Mouse (Mus musculus) natural killer cell, adult 2 months (primary cell): ENCODE data around the gene Fndc1.

Experiments
- DNase-seq, 2 experiments: peaks; one replicate each; pipeline ENCODE4 v3.0.0; 2022; ENCODE audit warnings: low spot score in 2 of 2

Fndc1 gene

DNA sequence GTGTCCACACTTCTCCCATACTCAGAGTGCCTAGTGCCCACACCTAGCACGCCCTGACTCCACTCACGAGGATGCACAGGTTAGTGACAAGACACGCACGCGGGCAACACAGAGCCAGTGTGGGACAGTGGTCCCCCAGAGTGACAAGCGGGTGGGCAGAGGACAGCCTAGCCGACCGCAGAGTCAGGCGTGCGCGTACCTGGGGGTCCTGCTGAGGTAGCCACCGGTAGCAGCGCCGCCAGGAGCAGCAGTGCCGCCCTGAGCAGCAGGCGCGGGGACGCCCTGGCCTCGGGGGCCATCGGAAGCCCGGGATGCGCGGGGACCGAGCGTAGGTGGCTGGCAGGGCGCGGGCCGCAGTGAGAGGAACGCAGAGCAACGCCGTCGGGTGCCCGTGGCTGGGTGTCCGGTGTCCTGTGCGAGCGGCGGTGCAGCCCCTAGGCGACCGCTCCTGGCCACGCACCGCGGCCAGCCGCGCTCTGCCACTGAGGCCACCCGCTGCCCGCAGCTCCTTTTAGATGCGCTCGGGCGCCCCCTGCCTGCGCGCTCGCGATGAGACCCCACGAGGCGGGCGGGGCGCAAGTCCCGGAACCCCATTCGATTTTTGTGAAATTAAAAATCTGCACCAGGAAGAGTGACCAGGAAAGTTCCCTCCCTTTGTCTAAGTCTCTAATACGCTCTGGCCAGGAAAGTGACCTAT, at the start of gene Fndc1:
TSS of gene Fndc1 (minus strand) at position 484 of the 697 bp plus-strand sequence.
- DNase-seq = no peak

DNA sequence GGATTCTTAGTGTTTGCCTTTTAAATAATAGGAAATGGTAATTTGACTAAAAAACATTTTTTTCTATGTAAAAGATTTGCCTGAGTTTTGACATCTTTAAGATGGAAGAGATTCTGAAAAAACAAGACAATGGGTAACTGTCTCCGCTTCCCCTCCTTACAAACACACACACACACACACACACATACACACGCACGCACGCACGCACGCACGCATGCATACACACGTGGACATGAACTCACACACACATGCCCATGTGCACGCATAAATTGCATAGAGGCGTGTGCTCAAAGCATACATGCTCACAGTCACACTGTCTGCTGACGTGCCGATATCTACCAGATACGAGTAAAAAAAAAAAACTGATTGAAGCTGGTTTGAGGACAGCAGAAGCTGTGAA, 49.4 kb upstream of the Fndc1 start:
- DNase-seq = no peak

DNA sequence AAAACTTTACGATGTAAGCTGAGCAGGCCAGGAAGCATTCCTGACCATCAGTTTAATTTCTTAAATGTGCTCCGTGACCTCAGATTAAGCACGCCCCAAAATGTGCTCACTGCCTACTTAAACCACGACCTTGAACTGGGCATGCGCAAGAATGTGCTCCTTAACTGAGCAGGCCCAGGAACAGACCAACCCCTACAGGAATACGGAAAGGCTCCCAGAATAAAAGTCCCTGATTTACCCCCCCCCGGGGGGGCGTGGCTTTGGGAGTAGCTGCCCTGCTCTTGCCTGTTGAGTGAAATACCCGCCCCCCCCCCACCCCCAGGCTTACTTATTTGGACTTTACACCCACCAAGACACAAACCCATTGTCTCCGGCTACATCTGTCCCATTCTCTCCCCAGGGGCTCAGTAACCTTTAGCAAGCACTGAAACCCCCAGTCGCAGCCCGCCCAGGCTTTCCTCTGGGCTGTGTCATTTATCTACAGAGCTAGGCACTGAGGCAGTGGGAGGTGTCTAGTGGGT, 48.9 kb upstream of the Fndc1 start:
- DNase-seq = no peak

DNA sequence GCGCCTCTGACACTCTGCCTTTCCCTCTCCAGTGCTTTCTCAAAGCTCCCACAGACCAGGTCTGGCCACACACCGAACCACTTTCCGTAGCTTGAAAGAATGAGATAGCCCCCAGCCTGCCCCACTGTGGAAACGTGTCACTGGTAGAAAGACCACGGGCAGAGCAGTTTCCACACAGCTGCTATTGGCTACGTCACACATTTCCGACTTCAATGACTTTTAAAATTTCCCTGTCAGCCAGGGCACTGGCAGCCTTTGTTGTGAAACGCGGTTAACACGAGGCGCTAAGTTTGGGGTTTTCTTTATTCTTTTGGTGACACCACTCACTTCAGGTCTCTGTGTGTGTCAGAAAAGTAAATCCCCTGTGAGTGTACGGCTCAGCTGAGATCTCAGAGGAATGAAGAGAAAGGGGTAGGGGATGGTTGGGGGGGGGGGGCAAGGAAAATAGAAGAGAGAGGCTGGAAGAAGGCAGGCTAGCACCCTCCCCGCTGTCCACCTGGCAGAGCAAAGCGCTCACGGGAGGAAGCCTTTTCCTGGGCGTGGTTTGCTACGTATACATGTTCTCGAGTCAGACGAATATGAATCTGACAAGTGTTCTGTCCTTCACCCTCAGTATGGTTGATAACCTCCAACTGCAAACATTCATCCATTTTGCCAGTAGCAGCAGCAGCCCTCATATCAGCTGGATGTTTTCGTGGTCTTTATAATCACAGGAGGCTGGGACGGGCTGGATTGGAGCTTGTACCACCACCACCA, 47.9 kb upstream of the Fndc1 start:
- DNase-seq = peak; percentile 85 to 93

DNA sequence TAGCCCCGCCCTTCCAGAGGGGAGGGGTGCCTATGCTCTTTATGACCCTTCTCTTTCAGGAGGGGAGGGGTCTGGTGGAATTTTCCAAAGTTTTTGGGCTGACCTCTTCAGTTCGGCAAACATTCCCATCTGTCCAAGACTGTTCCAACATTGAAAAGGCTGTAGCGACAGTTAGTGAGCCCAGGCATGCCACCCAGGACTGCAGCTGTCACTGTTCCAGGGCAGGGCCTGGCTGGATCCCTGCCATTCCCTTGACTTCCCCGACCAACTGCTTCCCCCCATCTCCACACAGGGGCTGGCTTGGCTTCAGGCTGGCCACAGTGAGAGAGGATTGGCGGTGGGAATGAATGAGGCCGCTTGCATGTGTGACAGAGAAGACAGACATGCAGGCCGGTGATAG, 46.3 kb upstream of the Fndc1 start:
- DNase-seq = no peak

DNA sequence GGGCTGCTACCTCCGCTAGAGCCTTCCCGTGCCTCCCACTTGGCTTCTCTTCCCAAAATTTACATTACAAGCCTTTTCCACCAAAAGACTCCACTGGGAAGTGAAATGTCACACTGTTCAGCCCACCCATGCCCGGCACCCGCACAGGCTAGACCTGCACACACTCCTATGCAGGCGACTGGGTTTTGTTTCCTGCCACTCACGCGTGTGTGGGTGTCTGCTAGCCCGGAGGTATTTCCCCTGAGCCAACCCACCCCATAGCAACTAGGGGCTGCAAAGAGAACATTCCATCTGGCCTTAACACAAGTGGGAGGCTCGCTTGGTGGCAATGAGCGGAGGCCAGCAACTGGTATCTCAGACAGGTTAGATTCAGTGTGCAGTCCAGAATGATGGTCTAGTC, 44.7 kb upstream of the Fndc1 start:
- peak; percentile 43 to 45 for DNase-seq

DNA sequence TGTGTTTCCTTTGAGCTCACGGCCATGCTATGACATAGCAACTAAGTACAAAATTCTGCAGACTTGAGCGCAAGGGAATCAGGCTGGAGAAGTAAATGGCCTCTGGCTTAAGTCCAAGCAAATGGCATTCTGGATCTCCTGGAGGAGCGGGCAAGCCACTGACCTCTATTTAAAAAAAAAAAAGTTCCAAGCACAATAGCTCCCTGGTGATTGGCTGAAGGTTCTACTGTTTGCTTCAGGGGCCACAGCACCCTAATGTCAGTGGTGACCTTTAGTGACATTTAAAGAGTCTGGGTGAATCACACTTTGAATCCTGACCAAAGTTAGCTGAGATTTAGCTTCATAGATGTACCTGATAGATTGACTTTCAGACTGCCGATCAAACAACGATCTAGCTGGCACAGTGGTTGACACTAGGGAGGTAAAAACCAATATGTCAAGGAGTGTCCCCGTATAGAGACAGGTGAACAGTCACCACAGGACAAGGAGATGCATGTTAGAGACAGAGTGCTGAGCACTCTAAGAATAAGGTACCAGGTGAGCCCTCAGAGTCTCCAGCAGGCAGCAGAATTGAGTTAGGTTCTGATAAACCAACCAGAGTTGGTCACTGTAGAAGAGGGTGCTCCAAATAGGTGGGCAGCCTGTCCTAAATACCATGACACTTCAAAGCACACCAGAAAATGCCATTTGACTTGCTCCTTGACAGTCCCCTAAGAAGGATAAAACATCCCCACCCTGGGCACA, 43.9 kb upstream of the Fndc1 start:
- no peak for DNase-seq

DNA sequence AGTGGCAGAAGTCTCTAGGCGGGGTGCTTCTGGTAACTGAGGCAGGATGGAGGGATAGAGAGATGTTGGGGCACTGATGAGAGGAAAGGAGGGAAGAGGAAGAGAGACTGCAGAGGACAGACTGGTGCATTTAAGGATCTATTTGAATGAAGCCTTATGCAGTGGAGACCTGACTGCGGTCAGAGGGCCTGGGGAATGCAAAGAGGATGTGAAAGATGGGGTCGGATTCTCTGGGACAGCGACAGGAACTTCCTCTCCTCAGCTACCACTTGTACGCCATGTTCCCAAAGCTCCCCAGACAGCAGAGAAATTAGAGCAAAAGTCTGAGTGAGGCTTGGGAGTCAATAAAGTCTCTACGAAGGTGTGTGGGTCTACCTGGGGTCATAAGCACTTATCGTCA, 42.0 kb upstream of the Fndc1 start:
- no peak for DNase-seq

DNA sequence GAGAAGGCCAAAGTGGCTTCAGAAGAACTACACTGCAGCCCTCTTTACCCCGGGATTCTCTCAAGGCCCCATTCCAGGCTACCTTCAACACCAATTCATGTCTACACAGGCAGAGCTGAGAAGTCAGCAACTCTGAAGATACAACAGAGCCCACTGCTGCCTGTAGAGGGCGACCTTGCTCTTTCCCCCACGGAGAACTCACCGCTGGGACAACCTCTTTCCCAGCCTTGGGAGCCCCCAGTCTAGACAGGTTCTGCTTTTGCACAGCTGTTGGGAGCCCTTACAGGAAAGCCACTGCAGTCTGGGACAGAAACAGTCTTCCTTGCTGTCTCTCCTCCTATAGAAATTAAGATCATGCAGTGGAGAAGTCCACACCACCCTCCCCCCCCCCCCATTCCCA, 41.5 kb upstream of the Fndc1 start:
- DNase-seq = peak; percentile 66 to 79

DNA sequence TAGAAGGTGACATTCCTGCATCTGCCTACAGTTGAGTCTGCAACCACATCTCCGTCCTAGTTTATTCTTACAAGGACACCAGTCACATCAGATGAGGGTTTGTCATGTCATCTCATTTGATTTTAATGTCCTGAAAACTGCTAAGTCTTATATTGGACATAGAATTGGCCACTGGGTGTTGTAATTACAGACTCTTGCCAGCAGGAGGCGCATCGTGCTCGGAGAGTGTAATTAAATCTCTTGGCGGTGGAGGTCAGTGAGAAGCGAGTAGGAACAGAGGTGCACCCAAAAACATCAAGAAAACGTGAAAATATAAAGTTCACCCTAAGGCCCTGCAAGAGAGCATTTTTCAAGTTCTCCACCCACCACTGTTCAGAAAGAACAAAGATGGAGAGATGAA, 37.6 kb upstream of the Fndc1 start:
- DNase-seq = peak; percentile 69 to 73

DNA sequence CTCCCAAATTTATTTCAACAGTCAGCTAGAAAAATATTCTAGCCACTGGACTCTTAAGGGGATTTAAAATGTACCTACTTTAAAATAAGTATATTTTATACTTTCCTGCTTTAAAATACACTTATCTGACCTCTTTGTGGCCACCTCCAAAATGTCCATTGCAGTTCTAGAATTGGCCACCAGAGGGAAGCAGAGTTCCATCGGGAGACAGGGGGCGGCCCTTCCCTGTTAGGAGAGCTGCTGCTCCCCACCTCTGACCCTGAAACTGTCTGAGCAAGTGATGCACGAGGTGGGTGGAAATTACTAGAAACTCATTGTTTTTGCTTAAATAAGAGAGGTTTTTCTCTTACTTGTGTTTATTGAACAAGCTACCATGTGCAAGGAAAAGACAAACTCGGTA, 36.6 kb upstream of the Fndc1 start:
- DNase-seq = peak; percentile 78 to 79

DNA sequence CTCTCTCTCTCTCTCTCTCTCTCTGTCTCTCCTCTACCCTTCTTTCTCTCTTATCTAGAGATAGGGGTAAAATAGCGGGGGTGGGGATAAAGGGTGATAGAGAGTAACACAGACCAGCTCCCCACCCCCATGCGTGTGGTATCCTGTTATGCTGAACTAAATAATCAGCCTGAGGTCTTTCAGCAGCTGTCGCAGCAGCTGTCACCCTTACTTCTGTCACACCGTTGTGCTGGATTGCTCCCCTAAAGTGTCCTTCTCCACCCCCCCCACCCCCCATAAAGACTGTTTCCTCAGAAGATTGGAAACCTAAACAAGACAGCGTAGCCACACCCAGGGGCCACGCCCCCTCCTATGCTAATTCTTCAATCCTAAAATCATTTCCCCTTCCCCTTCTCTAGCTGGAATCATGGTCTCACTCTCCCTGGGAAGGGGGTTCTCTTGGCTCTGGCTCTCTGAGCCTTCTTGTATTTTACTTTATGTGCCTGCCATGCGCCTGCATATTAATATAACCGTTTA, 33.8 kb upstream of the Fndc1 start:
- DNase-seq = no peak

DNA sequence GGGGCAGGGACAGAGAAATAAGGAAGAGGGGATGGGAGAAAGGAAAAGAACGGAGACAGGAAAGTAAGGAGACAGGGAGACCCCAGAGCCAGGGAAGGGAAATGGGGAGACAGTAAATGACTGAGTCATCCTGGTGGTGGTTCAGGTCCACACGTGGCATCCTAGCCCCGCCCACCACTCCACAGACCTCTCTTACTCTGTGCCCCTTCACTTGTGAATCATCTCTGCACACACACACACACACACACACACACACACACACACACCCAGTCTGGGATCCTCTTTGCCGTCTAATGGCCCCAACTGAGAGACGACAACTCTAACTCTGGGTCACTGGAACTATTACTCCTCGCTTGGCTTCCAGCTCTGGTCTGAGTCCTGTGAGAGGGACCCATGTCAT, 30.6 kb upstream of the Fndc1 start:
- no peak for DNase-seq

DNA sequence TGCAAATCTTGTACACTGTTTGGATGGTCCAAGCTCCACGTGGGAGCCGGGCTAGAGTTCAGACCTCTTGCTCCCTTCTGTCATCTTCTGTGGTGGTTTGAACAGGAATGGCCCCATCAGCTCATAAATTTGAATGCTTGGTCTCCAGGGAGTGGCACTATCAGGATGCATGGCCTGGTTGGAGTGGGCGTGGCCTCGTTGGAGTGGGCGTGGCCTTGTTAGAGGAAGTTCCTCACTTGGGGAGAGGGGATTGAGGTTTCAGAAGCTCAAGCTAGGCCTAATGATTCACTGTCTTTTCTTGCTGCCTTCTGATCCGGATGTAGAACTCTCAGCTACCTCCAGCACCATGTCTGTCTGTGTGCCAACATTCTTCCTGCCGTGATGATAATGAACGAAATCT, 28.7 kb upstream of the Fndc1 start:
- DNase-seq = no peak

DNA sequence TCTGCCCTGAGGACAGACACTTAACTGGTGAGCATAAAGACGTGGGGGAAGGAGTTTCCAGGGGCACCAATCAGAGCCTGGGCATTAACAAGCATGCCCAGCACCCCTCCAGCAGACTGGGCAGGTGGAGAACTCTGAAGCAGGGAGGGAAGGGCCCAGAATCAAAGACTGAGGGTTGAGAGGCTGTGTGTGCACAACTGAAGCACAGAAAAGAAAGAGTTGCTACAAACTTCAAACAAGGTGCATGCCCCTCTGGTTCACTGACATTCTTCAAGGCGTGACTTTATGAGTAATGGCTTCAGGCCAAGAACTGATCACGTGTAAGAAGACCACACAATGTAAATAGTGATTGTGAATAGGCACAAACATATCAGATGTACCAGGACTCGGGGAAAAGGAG, 24.9 kb upstream of the Fndc1 start:
- DNase-seq = no peak

DNA sequence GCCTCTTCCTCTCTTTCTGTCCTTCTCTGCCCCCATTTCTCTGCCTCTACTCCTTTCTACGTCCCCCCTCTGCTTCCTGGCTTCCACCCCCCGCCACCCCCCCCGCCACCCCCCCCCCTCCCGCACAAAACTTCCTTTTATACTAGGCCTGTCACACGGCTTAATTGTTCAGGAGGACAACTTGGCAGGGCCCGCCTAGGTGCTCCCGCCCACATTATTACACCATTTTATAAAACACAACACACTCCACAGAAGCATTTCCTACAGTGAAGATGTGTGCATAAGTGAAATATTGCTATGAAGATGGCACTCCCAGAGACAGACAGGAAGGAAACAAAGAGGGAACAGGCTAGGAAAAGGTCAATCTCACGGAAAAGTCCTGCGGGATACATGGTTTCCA, 24.4 kb upstream of the Fndc1 start:
- no peak for DNase-seq

DNA sequence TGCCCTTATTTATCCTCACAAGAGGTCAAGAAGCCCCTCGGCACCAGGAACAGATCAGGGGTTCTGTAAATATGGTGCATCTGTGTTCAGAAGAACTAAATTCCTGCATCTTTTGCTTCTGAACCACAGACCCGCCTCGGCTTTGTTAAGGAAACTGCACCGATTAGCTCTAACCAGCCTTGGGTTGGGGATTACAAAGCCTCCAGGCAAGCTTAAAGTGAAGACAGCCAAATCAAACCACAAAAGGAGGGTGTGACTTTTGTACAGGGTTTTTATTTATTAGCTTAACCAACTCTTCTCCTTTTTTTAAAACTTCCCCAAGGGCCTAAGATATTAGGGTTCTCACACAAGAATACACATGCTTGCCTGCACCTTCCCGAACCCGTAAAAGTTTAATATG, 23.1 kb upstream of the Fndc1 start:
- no peak for DNase-seq

DNA sequence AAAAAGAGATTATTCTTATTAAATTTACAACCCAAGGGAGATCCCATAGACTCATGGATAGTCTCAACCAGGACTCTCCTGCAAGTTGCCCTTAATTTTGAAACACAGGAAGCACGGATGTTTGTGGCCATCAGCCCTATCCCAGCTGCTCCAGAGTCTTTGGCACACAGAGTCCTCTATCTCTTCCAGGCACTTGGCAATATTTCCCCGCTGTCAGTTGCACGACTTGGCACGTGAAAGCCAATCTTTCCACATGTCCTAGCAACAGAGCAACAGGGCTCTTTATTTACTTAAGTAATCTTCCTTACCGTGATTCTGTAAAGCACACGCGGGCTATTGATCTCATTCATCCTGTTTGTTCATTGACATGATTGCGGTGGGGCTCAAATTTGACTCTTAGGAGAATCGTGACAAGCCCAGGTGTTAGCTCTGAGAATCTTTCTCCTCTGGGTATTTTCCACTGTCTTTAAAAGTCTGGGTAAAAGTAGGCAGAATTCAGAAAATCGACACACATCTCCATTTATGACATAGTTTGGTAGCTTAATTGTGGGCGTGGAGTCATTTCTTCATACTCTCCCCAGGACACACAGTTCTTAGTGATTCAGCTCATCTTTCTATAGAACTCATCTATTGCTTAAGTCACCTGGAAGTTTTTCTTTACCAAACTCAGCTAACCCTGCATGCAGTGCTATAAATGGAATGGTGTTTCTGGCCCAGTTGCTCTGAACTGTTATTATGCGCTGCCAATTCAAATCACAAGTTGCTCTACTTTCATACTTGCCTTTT, 13.6 kb upstream of the Fndc1 start:
- DNase-seq = no peak

DNA sequence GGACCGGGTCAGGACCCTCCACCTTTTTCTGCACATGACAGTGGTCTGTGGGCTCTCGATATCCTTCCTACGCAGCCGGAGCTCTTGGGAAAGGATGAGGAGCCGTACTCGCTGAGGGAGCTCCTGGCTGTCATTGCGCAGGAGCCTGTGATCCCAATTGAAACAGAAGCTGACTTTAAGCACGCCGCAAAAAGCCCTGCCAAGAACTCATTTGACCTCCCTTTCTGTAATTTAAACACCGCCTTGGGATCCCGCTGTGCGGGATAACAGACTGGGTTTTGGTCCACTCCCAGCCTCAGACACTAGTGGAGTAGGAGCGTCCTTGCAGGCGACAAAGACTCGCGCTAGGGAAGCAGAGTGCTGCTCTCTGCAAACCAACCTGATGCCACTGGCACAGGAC, 484 bp upstream of the Fndc1 start:
- no peak for DNase-seq

DNA sequence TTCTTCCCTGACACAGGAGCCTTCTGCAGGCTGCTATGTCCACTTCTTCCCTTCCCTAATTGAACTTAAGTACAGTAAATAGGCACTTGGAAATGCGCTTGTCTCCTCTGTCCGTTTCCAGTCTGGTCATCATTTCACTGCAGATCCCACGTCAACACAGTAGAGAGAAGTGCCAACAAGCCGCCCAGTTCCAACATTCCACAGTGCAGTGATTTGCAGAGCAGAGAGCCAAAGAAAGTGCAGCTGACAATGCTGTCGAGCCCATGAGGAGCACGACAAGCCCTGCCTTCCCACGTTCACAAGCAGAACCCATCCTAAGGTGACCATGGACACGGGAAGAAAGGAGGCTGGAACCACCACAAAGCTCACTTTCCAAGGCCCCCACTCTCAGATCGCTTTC, 1.7 kb downstream of the Fndc1 start:
- DNase-seq = no peak

DNA sequence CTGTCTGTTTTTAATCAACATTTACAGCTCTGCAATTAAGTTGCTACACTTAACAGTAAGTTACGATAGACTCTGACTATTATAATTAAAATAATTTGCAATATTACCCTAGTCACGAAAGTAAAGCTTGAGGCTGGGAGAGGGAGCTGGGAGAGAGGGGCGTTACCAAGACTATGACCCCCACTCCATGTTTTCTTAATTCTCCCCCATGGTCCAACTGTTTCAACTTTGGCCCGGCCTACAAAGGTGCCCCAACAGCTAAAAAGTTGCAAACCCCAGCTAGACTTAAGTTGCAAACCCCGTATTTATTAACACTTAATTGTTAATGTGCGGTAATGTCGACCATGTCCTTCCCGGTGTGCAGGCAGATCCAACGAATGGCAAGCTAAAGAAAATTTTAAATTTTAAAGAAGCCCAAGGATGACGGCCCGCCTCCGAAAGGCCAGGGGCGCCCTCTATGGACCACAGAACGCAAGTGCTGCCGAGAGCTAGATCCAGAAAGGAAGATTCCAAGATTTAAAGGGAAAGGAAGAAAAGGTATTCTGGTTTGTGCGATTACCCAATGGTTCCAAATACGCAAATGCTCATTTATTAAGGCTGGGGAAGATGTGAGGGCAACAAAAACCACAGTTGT, 5.4 kb downstream of the Fndc1 start:
- no peak for DNase-seq
